Mouse (Mus musculus): ENCODE measurements at regions not wholly inside any gene's neighbourhood (a gene's known extent, or its start where the extent isn't known, plus 50 kb on each side); places are given as distances from the start of the nearest gene placed in this dataset.

DNA sequence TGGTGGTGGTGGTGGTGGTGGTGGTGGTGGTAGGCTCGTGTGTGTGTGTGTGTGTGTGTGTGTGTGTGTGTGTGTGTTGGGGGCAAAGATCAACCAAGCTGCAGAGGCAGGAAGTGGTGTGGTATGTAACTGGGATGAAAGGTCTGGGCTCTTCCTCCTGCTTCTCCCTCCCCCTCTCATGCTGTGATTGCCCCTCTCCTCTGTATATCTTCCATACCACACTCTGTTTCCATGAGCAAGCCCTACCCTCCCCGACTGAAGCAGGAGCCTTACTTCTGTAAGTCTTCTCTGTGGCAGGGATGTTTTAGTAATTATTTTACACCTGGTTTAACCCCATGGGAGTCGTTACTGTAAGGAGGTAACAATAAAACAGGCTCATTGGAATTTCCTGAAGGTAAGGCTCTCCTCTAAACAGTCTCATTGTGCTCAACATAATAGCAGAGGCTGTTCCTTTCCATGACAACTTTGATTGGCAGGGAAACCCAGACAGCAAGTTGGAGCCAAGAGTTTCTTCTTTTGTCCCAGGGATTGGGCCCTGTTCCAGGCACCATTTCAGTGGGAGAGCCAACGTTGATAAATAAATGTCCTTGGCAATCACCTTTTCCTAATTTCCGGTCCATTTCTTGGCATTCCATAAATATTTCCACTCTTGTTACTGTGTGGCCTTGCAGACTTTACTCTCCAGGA lies 90.2 kb upstream of the Auts2 start:
- DNase-seq = no peak

DNA sequence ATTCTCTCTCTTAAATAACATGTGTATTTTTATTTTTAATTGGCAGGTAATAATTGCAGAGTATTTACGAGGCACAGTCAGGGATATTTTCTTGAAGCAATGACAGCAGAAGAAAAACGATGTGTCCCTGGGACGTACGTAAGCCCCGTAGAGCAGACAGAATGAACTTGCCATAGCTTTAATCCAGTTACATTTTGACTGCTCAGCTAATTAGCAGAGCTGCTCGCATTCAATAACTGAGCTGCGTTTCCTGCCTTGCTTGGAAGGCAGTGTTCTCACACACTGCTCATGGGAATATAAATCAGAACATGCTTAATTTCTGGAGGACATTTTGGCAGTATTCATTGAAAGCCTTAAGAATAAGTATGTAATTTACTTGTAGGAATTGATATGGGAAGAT lies 78.6 kb upstream of the Auts2 start:
- DNase-seq = no peak

DNA sequence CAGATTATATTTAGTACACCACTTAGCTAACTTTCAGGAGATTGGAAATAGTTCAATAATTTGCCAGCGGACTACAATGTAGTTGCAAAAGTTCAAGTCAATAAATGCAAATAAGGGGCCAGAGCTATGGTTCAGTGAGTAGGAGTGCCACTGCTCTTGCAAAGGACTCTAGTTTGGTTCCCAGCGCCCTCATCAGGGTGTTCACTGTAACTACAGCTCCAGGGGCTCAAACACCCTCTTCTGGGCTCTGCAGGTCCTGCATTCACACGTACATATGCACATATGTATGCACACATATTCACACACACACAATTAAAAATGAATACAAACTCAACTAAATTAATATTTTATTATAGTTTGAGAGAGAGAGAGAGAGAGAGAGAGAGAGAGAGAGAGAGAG lies 74.1 kb upstream of the Auts2 start:
- no peak for DNase-seq

DNA sequence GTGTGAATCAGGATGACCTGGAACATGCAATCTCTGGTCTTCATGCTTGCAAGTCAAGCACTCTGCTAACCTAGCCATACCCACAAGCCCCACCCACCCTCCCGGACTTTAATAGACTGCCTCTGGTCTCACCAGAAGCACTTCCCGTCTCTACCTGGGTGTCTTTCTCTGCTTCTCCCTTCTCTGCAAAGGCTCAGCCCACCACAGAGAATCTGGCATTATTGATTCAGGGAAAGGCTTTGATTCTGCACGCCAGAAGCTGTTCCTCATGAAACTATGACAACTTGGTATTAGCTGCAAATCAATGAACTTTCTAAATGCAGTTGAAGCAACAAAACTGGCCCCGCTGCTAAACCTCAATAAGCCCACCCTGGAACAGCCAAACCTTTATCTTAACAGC lies 66.1 kb upstream of the Auts2 start:
- no peak for DNase-seq

DNA sequence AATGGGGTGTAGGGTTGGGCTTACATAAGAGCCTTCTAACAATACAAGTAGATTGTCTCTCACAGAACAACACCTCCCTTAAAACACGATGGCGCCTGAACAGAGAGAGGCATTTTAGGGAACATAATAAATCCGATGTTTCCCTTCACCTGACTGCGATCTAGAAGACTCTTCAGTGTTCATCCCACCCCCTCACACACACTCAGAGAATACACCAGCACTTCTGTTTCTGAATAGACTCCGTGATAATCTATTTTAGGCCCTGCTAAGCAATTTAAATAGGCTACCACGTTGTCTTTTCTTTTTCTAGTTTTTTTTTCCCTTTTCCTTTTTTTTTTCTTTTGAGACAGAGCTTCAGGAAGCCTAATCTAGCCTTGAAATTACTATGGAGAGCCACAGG lies 63.1 kb upstream of the Auts2 start:
- no peak for DNase-seq

DNA sequence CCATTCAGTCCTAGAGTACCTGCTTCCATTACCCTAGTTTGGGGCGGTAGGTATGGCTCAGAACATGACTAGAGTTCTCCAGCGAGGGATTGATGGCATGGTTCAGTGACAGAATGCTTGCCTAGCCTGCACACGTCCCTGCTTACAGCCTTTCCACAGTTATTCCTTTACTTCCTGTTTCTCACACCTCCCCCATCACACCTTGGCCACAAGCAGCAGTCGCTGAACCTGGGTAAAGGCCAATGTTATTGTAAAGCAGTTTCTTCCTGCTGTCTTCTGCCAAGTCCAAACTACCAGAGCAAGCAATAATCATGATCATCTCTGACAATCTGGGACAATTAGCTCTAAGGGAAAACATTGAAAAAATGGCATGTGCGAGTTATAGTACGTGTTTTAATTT lies 51.7 kb upstream of the Auts2 start:
- DNase-seq = no peak
